Mouse (Mus musculus) embryo, embryonic 9.5 days (tissue): ENCODE measurements around the gene Pik3ca.

Experiments
- DNase-seq: peaks from one replicate; pipeline ENCODE4 v3.0.0-alpha.2; 2017; ENCODE audit errors: extremely low spot score

Pik3ca gene

DNA sequence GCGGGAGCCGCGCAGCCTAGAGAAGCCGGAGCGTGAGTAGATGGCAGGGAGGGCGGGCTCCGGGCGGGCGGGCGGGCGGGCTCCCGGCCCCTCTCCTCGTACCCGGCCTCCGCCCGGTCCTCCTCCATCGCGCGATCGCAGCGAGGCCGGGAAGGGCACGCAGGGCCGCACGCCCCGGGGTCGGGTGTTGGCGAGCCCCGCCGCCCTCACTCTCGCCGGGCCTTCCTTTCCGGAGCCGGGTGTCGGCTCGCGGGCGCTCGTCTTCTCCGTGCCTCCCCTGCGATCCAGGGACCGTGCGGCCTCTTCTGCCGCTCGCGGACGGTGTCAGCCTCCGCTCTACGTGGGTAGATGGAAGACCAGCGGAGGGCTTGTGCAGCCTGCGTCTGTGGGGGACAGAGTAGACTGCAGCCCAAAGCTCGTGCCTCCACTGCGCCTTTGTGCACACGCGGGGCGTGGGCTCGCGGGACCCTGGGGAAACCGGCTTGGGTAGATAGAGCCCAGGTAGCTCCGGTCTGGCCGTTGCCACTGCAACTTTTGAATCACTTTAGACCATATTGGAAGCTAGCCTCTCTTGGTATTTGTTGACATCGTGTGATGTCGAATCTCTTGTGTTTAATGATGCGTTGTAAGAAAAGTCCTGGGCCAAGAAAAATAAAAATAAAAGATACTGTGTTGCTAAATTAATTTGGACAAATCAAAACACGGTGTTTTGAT, at the start of gene Pik3ca:
Gene Pik3ca, plus strand, starts transcription at position 211 of the 714 bp plus-strand sequence.
- DNase-seq = peak; percentile 67

- no peak for DNase-seq
Observed at GRCm38 (mm10) chr3:32347881-32348280, 49.6 kb upstream of the Pik3ca start.

DNA sequence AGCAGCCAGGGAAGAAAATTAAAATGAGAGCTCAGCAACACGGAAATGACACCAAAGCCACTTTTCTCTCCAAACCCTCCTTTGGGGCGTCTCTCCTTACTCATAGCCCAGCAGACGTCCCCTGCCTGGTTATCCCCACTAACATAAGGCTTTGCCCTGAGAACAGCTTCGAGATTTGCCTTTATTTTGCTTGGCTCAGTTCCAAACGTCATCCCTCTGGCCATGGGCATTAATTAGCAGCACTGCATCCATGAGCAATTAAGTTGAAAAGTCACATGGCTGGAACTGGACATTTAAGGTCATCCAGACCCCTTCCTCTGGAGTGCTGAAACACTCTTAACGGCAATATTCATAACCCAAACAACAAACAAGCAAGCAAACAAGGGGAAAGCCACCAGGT, 36.2 kb upstream of the Pik3ca start:
- DNase-seq = no peak

- DNase-seq = no peak
Observed at GRCm38 (mm10) chr3:32364195-32364594, 33.3 kb upstream of the Pik3ca start.

DNA sequence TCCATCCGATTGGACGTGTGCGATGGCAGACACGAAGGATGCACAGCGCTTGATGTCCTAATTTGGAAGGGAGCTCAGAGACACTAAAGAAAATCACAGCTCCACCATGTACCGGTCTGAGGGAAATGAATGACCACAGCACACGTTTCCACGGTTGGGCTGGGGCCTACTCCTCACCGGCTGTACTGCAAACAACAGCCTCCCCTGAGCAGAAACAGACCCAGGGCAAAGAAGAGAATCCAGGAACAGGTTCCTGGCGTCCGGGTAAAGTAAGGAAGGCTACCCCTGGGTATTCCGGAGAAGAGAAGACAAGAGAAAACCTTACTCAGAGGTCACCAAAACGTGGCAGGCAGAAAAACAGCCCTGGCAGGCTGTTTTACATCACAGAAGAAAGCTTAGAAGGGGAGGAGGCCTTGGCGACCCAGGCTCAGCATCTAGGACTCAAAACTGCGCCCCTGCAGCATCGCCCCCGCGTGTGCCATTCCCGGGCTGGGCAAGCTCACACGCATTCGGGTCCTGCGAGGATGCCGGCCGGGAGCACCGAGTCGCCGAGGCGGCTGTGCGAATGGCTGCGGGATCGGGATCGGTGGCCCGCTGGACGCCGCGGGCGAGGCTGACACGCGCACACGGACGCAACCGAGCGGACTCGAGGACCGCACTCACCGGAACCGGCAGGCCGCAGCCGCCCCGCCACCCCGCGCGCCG, 32.5 kb upstream of the Pik3ca start:
- no peak for DNase-seq

- DNase-seq = peak; percentile 86
Observed at GRCm38 (mm10) chr3:32365546-32366245, 31.8 kb upstream of the Pik3ca start, which contains the start of gene Zmat3. Gene Zmat3, minus strand, starts transcription at chr3:32366014.

DNA sequence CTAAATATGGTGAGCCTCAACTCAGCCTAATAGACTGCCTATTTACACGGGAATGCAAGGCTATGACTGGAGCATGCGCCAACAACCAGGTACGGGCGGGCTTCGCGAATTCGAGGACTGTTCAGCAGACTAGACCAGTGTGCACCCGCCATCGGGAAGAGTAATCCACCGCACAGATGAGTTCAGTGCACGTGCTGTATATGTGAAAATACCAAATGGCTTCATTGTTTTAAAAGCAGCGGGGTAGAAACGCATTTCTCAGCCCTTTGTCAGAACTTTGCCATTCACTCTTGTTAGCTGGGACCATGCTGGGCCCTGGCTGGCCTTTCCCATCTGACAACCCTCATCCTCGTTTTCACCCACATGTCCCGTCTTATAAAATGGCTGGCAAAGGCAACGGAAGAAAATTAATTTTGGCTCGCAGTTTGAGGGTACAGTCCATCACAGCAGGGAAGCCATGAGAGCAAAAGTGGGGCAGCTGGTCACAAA, 31.2 kb upstream of the Pik3ca start:
- DNase-seq = no peak

- DNase-seq = no peak
Observed at GRCm38 (mm10) chr3:32367516-32367915, 30.0 kb upstream of the Pik3ca start.

DNA sequence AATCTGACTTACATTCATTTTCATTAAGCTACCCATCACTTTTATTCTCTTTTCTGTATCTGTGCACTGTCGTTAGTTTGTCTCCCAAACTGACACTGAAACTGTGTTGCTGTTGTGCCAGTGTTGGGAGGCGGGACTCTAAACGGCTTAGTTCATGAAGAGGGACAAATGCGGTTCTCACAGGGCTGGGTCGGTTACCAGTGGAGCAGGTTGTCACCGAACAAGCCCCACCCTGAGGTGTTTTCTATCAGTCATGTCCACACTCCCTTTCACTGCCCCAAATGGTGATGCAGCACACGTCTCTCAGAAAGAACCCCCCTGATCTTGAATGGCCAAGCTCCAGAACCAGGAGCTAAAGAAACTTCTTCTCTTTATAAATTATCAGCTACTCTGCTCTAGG, 25.5 kb upstream of the Pik3ca start:
- no peak for DNase-seq

GRCm38 (mm10) chr3:32372470-32372869, 25.0 kb upstream of the Pik3ca start:
- DNase-seq = no peak

DNA sequence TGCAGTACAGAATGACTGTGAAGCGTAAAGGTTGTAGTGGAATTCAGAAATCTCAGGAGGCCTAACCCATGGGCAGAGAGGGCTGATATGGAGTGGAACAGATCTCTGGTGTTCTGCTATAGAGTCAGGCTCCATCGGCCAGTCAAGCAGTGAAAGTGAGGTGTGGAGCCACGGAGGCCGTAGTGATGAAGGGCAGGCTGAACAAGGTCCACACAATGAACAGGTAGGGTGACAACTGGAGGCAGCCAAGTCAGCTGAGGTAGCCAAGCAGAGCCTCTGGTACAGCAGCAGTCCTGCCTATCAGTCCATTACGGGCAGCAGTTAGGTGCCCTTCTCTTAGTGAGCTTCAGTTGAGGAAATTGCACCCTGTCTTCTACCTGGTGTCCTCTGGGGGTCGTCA, 24.2 kb upstream of the Pik3ca start:
- DNase-seq = no peak

- DNase-seq = no peak
Observed at GRCm38 (mm10) chr3:32379891-32380290, 17.6 kb upstream of the Pik3ca start.

GRCm38 (mm10) chr3:32381556-32381955, 15.9 kb upstream of the Pik3ca start:
- DNase-seq = no peak

GRCm38 (mm10) chr3:32392841-32393240, 4.6 kb upstream of the Pik3ca start:
- DNase-seq = no peak

DNA sequence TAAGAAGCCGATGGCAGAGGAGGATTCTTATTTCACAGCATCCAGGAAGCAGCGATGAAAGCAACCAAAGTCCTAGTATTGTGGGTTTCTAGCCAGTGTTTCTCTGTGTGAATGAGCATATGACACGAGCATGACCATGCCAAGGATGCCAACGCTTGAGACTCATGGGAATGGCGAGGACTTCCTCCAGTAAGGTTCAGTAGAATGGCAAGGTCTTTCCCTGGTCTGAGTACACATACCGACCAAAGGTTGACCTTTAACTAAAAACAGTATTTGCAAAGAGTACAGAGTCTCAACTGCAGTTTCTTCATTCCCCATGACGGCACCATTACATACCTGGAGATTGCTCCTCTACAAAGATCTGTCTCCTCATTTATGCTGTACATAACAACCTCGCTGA, 3.5 kb upstream of the Pik3ca start:
- DNase-seq = no peak

- DNase-seq = peak; percentile 48
Observed at GRCm38 (mm10) chr3:32395771-32396551, 1.5 kb upstream of the Pik3ca start.

DNA sequence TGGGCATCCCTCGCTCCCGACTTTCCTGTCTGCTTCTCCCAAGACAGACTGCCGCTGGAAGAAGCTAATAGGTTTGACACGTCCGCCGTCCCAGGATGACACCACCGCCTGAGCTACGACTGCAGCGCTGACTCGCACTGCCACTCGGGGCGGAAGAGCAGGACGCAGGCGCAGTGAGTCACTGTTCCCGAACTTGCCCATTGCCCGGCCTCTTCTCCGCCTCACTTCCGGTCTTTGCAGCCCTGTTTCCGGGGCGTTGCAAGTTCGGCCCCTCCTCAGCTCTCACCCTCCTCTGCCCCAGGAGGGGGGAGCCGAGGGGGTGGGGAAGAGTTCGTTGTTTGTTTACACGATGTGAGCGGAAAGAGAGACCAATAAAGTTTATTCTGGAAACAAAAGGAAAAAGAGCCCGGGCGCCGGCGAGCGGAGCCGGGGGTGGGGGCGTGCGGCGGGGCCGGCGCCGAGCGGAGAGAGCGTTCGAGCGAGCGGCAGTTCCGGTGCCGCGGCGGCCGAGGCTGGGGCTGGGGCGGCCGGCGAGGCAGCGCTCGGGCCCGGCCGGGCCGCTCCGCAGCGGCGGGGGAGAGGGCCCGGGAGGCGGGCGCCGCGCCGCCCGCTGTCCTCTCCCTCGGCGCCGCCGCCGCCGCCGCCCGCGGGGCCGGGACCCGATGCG, 544 bp upstream of the Pik3ca start:
- DNase-seq = peak; percentile 97

DNA sequence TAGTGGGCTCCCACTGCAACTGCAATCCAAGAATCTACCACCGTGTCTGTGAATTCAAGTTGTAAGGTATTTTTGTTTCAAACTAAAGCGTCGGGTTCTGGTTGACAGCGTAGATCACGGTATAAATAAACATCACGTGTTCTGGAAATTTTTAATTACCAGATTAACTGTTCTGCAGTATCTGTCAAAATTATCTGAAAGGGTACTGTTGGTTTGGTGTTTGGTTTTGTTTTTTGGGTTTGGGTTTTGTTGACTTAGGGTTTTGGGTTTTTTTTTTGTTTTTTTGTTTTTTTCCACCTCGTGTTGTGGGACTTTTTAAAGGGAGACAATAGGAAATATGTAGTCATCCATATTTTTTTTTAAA, 686 bp downstream of the Pik3ca start:
- no peak for DNase-seq

DNA sequence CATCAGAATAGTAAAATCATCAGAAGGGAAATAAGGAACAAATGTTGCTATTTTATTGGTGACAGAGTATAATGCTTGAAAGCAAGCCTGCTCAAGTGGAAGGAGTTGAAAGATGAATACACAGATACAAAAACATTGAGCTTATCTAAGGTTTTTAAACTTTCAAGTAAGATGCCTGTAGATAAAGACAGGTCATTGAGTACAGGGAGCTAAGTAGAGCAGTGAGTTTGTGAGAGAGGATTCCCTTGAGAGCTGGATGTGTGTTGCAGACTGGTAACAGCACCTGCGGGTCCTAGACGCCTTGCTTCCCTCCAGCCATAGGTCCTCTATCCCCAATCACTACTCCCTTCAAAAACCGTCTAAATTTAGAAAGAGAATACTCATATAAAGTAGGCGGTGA, 1.2 kb downstream of the Pik3ca start:
- no peak for DNase-seq

GRCm38 (mm10) chr3:32399381-32399780, 1.9 kb downstream of the Pik3ca start:
- DNase-seq = no peak

GRCm38 (mm10) chr3:32399931-32400330, 2.5 kb downstream of the Pik3ca start:
- peak; percentile 8 for DNase-seq
